In the genomic region with DNA sequence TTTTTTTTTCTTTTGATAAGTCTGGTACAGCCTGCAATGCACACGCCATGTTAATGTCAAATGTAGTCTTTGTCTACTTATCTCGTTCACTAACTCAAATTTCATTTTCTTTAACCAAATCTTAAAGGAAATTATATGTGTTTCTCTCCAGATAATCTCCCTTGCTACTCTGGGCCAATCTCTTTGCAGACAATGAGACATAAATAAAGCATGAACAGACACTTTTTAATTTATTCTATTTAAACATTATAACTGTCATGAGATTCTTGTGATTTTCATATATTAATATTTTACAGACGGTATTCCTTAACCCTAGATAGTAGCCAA, we compare ENCODE assay signal across 14 mouse cellular contexts. TPM values are rescaled to one million over a fixed set of nuclear protein-coding genes. Genes with fewer than 3 reads are reported as not detected.
DNase-seq lines count a peak whose midpoint lies in the region; ATAC-seq lines count a peak whose summit lies in the region.
"Had no signal": no experiment of that assay in that cellular context is flagged by ENCODE, and none has a peak within 500 bp of the region (broad histone marks: within the 10 kb centered on the region; RNA-seq: fewer than 3 reads in every experiment).

No protein-coding gene starts in this region.

- no peaks in the 10 kb centered on the region for H3K9me3 ChIP-seq in intestine, embryonic 14.5 days (ENCODE audit: control insufficient read depth, low read length)
- no peaks in the 10 kb centered on the region for H3K9me3 ChIP-seq in intestine, embryonic 16.5 days (ENCODE audit: control insufficient read depth, low read length)
- 0 out of 2 replicates have a peak, but pooled peaks cover 5% of the 10 kb centered on the region for H3K9me3 ChIP-seq in hindbrain, embryonic 10.5 days
- no peaks in the 10 kb centered on the region for H3K9me3 ChIP-seq in midbrain, embryonic 11.5 days (ENCODE audit: control insufficient read depth, low read length)
- no peaks in the 10 kb centered on the region for H3K9me3 ChIP-seq in neural tube, embryonic 14.5 days (ENCODE audit: control insufficient read depth, low read length)
- H3K9me3 ChIP-seq: intestine, embryonic 15.5 days had no signal

- H3K27ac ChIP-seq in intestine, embryonic 14.5 days (ENCODE audit: low read depth) = 0 out of 2 replicates have a peak overlapping the region, but pooled peaks have one; percentile 28
- H3K27ac ChIP-seq in intestine, embryonic 16.5 days (ENCODE audit: low read length) = no peak overlapping the region
- peak overlapping the region; percentile 95 for H3K27ac ChIP-seq in hindbrain, embryonic 10.5 days
- H3K27ac ChIP-seq in midbrain, embryonic 11.5 days (ENCODE audit: low read depth, low read length) = peak overlapping the region; percentile 100
- peak overlapping the region; percentile 91 for H3K27ac ChIP-seq in neural tube, embryonic 14.5 days (ENCODE audit: low read depth, low read length)
- H3K27ac ChIP-seq: intestine, embryonic 15.5 days; liver, embryonic 14.5 days had no signal

- no peak overlapping the region for H3K4me3 ChIP-seq in intestine, embryonic 14.5 days (ENCODE audit: low read depth, low read length)
- H3K4me3 ChIP-seq in intestine, embryonic 16.5 days (ENCODE audit: low read length) = no peak overlapping the region
- no peak overlapping the region for H3K4me3 ChIP-seq in hindbrain, embryonic 10.5 days
- H3K4me3 ChIP-seq in midbrain, embryonic 11.5 days (ENCODE audit: low read depth, low read length) = no peak overlapping the region
- no peak overlapping the region for H3K4me3 ChIP-seq in neural tube, embryonic 14.5 days (ENCODE audit: low read depth, low read length)
- H3K4me3 ChIP-seq: intestine, embryonic 15.5 days had no signal

- H3K9ac ChIP-seq in intestine, embryonic 14.5 days (ENCODE audit: low read length) = no peak overlapping the region
- no peak overlapping the region for H3K9ac ChIP-seq in intestine, embryonic 16.5 days (ENCODE audit: low read depth, low read length)
- no peak overlapping the region for H3K9ac ChIP-seq in midbrain, embryonic 11.5 days (ENCODE audit: low read length)
- H3K9ac ChIP-seq in neural tube, embryonic 14.5 days (replicated peaks; ENCODE audit: low read depth, low read length) = no peak overlapping the region
- H3K9ac ChIP-seq: intestine, embryonic 15.5 days; liver, embryonic 14.5 days had no signal

- no peaks in the 10 kb centered on the region for H3K27me3 ChIP-seq in intestine, embryonic 14.5 days (replicated peaks; ENCODE audit: control insufficient read depth, insufficient read depth, low read length)
- H3K27me3 ChIP-seq in intestine, embryonic 16.5 days (replicated peaks; ENCODE audit: control insufficient read depth, insufficient read depth, low read length) = no peaks in the 10 kb centered on the region
- H3K27me3 ChIP-seq in hindbrain, embryonic 10.5 days (ENCODE audit: insufficient read depth, poor library complexity, severe bottlenecking) = no peaks in the 10 kb centered on the region
- H3K27me3 ChIP-seq in midbrain, embryonic 11.5 days (ENCODE audit: control insufficient read depth, insufficient read depth, low read length) = no peaks in the 10 kb centered on the region
- no peaks in the 10 kb centered on the region for H3K27me3 ChIP-seq in neural tube, embryonic 14.5 days (ENCODE audit: control insufficient read depth, insufficient read depth, low read length)
- H3K27me3 ChIP-seq: intestine, embryonic 15.5 days had no signal

- no peak overlapping the region for H3K4me2 ChIP-seq in intestine, embryonic 14.5 days (ENCODE audit: low read length)
- no peak overlapping the region for H3K4me2 ChIP-seq in intestine, embryonic 16.5 days (ENCODE audit: low read depth, low read length)
- no peak overlapping the region; the same call in 1 of the 2 replicates for H3K4me2 ChIP-seq in midbrain, embryonic 11.5 days
- no peak overlapping the region for H3K4me2 ChIP-seq in neural tube, embryonic 14.5 days (ENCODE audit: low read depth, low read length)
- H3K4me2 ChIP-seq: intestine, embryonic 15.5 days had no signal

- no peak for DNase-seq in intestine, embryonic 14.5 days (ENCODE audit: low spot score)
- no peak for DNase-seq in hindbrain, embryonic 10.5 days (ENCODE audit: low spot score)
- DNase-seq in midbrain, embryonic 11.5 days (ENCODE audit: low spot score, missing footprints) = peak; percentile 92
- no peak for DNase-seq in ovary, postnatal 10 days (ENCODE audit: low spot score)
- DNase-seq in adrenal gland, adult 8-10 months = no peak
- no peak for DNase-seq in adrenal gland, adult (ENCODE audit: inconsistent age in 2 of 2, low spot score in 1 of 2)
- DNase-seq: cerebellum, postnatal 25 days; heart, adult 11 months; kidney, postnatal 14 days had no signal

- peaks cover 5% of the 10 kb centered on the region; the same call in 1 of the 2 replicates for H3K4me1 ChIP-seq in intestine, embryonic 14.5 days (replicated peaks; ENCODE audit: control insufficient read depth, insufficient read depth, low read length)
- no peaks in the 10 kb centered on the region for H3K4me1 ChIP-seq in intestine, embryonic 16.5 days (ENCODE audit: control insufficient read depth, insufficient read depth, low read length)
- peaks cover 74% of the 10 kb centered on the region for H3K4me1 ChIP-seq in hindbrain, embryonic 10.5 days (replicated peaks)
- peaks cover 37% of the 10 kb centered on the region for H3K4me1 ChIP-seq in midbrain, embryonic 11.5 days (ENCODE audit: control insufficient read depth, insufficient read depth, low read length)
- peaks cover 24% of the 10 kb centered on the region; the same call in 1 of the 2 replicates for H3K4me1 ChIP-seq in neural tube, embryonic 14.5 days (ENCODE audit: control insufficient read depth, insufficient read depth, low read length)
- H3K4me1 ChIP-seq: intestine, embryonic 15.5 days had no signal

- H3K36me3 ChIP-seq in intestine, embryonic 14.5 days (ENCODE audit: control insufficient read depth, insufficient read depth, low read length) = no peaks in the 10 kb centered on the region
- H3K36me3 ChIP-seq in intestine, embryonic 16.5 days (ENCODE audit: control insufficient read depth, insufficient read depth, low read length) = no peaks in the 10 kb centered on the region
- H3K36me3 ChIP-seq in hindbrain, embryonic 10.5 days = peaks cover 20% of the 10 kb centered on the region
- H3K36me3 ChIP-seq in midbrain, embryonic 11.5 days (ENCODE audit: control insufficient read depth, insufficient read depth, low read length) = peaks cover 3% of the 10 kb centered on the region; the same call in 1 of the 2 replicates
- H3K36me3 ChIP-seq in neural tube, embryonic 14.5 days (ENCODE audit: control insufficient read depth, insufficient read depth, low read length) = no peaks in the 10 kb centered on the region
- H3K36me3 ChIP-seq: intestine, embryonic 15.5 days had no signal

- no peak for ATAC-seq in intestine, embryonic 14.5 days (replicated peaks; ENCODE audit: low FRiP score, low TSS enrichment, low read depth)
- ATAC-seq in intestine, embryonic 16.5 days = no peak
- ATAC-seq in midbrain, embryonic 11.5 days (ENCODE audit: low FRiP score) = no peak
- no peak for ATAC-seq in neural tube, embryonic 14.5 days (ENCODE audit: low read depth)
- ATAC-seq: intestine, embryonic 15.5 days had no signal

- WGBS in intestine, embryonic 14.5 days = 77% methylated on average over 3 of the region's 3 CpGs
- 62% methylated on average over 3 of the region's 3 CpGs for WGBS in intestine, embryonic 16.5 days
- 28% methylated on average over 3 of the region's 3 CpGs for WGBS in hindbrain, embryonic 10.5 days
- WGBS in midbrain, embryonic 11.5 days = 6% methylated on average over 3 of the region's 3 CpGs
- 16% methylated on average over 3 of the region's 3 CpGs for WGBS in neural tube, embryonic 14.5 days

RNA-seq across cellular contexts. Expression of a gene that starts 30.9 kb away (rescaled TPM):
- polyA plus RNA-seq in intestine, embryonic 14.5 days (2014; fragmentation: Nextera tagmentation; extraction: Ambion mirVana) = 12.5 and 12.8 TPM in 2 replicates
- polyA plus RNA-seq in intestine, embryonic 16.5 days (2015; fragmentation: Nextera tagmentation; extraction: Ambion mirVana) = 10.6 and 11.2 TPM in 2 replicates
- 26.2 and 28.6 TPM in 2 replicates for polyA plus RNA-seq in hindbrain, embryonic 10.5 days (2016; fragmentation: Nextera tagmentation; extraction: Ambion mirVana)
- polyA plus RNA-seq in midbrain, embryonic 11.5 days (2014; fragmentation: Nextera tagmentation; extraction: Ambion mirVana) = 77.0 and 77.3 TPM in 2 replicates
- 55.7 and 59.3 TPM in 2 replicates for polyA plus RNA-seq in neural tube, embryonic 14.5 days (2014; fragmentation: Nextera tagmentation; extraction: Ambion mirVana)
- total RNA-seq in adrenal gland, adult 8-10 months (2022) = 10 to 100 TPM; 15.8 to 26.1 (median 21.8) TPM
- total RNA-seq: monocyte, adult 5-6 weeks had no signal
